Mouse (Mus musculus): Measurements from ENCODE around the gene Sfr1.

The Sfr1 gene

GRCm38 (mm10) chr19:47752456-47752855 is 21.0 kb downstream of the Sfr1 start:
- no peak for DNase-seq (ENCODE audit: low read depth)

- no peak for DNase-seq (ENCODE audit: low read depth)
Observed at GRCm38 (mm10) chr19:47753921-47754320, 22.4 kb downstream of the Sfr1 start.

- no peak for DNase-seq (ENCODE audit: low read depth)
Observed at GRCm38 (mm10) chr19:47754931-47755330, 23.4 kb downstream of the Sfr1 start.

- DNase-seq (ENCODE audit: low read depth), result no peak
Observed at GRCm38 (mm10) chr19:47755625-47756024, 24.1 kb downstream of the Sfr1 start.

GRCm38 (mm10) chr19:47777847-47778246 is 46.4 kb downstream of the Sfr1 start:
- DNase-seq (ENCODE audit: low read depth), result no peak

GRCm38 (mm10) chr19:47780145-47780544 is 48.7 kb downstream of the Sfr1 start:
- DNase-seq (ENCODE audit: low read depth), result no peak

- DNase-seq (ENCODE audit: low read depth), result no peak
Observed at GRCm38 (mm10) chr19:47780972-47781371, 49.5 kb downstream of the Sfr1 start.

- DNase-seq (ENCODE audit: low read depth), result no peak
Observed at GRCm38 (mm10) chr19:47783898-47784297, 52.4 kb downstream of the Sfr1 start.

All from c-Kit-positive CD71-positive TER-119-negative erythroid progenitor cells, embryonic 14.5 days (primary cell).